Mouse (Mus musculus): ENCODE data around the gene Tm4sf5.

Tm4sf5 gene

GRCm38 (mm10) chr11:70540928-70541327, 35.9 kb downstream of the Tm4sf5 start:
- no peak for DNase-seq (ENCODE audit: low read depth in 2 of 2, low spot score in 2 of 2)

GRCm38 (mm10) chr11:70541415-70541814, 36.4 kb downstream of the Tm4sf5 start:
- no peak for DNase-seq (ENCODE audit: low read depth in 2 of 2, low spot score in 2 of 2)

GRCm38 (mm10) chr11:70544496-70544895, 39.5 kb downstream of the Tm4sf5 start:
- DNase-seq (ENCODE audit: low read depth in 2 of 2, low spot score in 2 of 2) = no peak

- no peak for DNase-seq (ENCODE audit: low read depth in 2 of 2, low spot score in 2 of 2)
Measured at GRCm38 (mm10) chr11:70551526-70551925, 46.5 kb downstream of the Tm4sf5 start.

- DNase-seq (ENCODE audit: low read depth in 2 of 2, low spot score in 2 of 2) = no peak
Measured at GRCm38 (mm10) chr11:70553940-70554339, 48.9 kb downstream of the Tm4sf5 start.

GRCm38 (mm10) chr11:70557545-70557944, 52.5 kb downstream of the Tm4sf5 start:
- DNase-seq (ENCODE audit: low read depth in 2 of 2, low spot score in 2 of 2) = no peak
